Mouse (Mus musculus) mouse trophoblast stem cell (cell line): ENCODE results near the gene Zan.
"Not testable (repeated sequence)": the region's sequence is repeated elsewhere in the genome, so short reads cannot be mapped to it uniquely, and the experiment has no call there.

Source experiments
- in situ Hi-C, 2 experiments: fragments of 300-500 bp; cut with MseI, MboI; formaldehyde crosslinking; loops; 2 replicates in 1 of 2; 3 replicates in 1 of 2; pipeline ENCODE4 v1.15.1; 2025

The Zan gene

GRCm38 (mm10) chr5:137501709-137502666 is 25.1 kb upstream of the Zan start, which contains the start of gene Pop7:
Gene Pop7, minus strand, starts transcription at chr5:137502518.
- in situ Hi-C loops = no loop called here

- in situ Hi-C loops = no loop called here
Measured at GRCm38 (mm10) chr5:137500186-137500585, 23.3 kb upstream of the Zan start.

- in situ Hi-C loops = no loop called here
Measured at GRCm38 (mm10) chr5:137493831-137494230, 17.0 kb upstream of the Zan start.

- in situ Hi-C loops = no loop called here
Measured at GRCm38 (mm10) chr5:137491559-137491958, 14.7 kb upstream of the Zan start.

GRCm38 (mm10) chr5:137487616-137488015 is 10.8 kb upstream of the Zan start:
- in situ Hi-C loops = no loop called here

GRCm38 (mm10) chr5:137485851-137486155 is 8.9 kb upstream of the Zan start:
- in situ Hi-C loops = no loop called here

- in situ Hi-C loops = no loop called here
Measured at GRCm38 (mm10) chr5:137485071-137485850, 8.4 kb upstream of the Zan start.

GRCm38 (mm10) chr5:137481897-137482296 is 5.0 kb upstream of the Zan start:
- in situ Hi-C loops = no loop called here

GRCm38 (mm10) chr5:137481138-137481537 is 4.3 kb upstream of the Zan start:
- in situ Hi-C loops = no loop called here

- in situ Hi-C loops = no loop called here
Measured at GRCm38 (mm10) chr5:137474351-137474750, 2.5 kb downstream of the Zan start.

- in situ Hi-C loops = no loop called here
Measured at GRCm38 (mm10) chr5:137472252-137472904, 4.5 kb downstream of the Zan start.

GRCm38 (mm10) chr5:137466946-137467345 is 9.9 kb downstream of the Zan start:
- in situ Hi-C loops = no loop called here

GRCm38 (mm10) chr5:137465049-137465448 is 11.8 kb downstream of the Zan start:
- in situ Hi-C loops = no loop called here

GRCm38 (mm10) chr5:137455866-137456591 is 20.8 kb downstream of the Zan start:
- in situ Hi-C loops = no loop called here

GRCm38 (mm10) chr5:137455206-137455605 is 21.7 kb downstream of the Zan start:
- in situ Hi-C loops = no loop called here

GRCm38 (mm10) chr5:137445536-137445935 is 31.3 kb downstream of the Zan start:
- in situ Hi-C loops = no loop called here

GRCm38 (mm10) chr5:137440216-137440855 is 36.5 kb downstream of the Zan start:
- in situ Hi-C loops = no loop called here

- in situ Hi-C loops = no loop called here
Measured at GRCm38 (mm10) chr5:137433889-137434288, 43.0 kb downstream of the Zan start.

GRCm38 (mm10) chr5:137430402-137430801 is 46.5 kb downstream of the Zan start:
- in situ Hi-C loops = not testable (repeated sequence)

- in situ Hi-C loops = no loop called here
Measured at GRCm38 (mm10) chr5:137425648-137426047, 51.2 kb downstream of the Zan start.

GRCm38 (mm10) chr5:137419841-137420240 is 57.0 kb downstream of the Zan start:
- in situ Hi-C loops = no loop called here
